Mouse (Mus musculus): ENCODE measurements at regions not wholly inside any gene's neighbourhood (a gene's known extent, or its start where the extent isn't known, plus 50 kb on each side); places are given as distances from the start of the nearest gene placed in this dataset.
A peak's percentile ranks its signal among the peaks of the same experiment; 100 is the strongest.

GRCm38 (mm10) chr3:65478215-65478614 is 50.0 kb upstream of the Tiparp start:
- no peak for DNase-seq (ENCODE audit: low spot score)

DNA sequence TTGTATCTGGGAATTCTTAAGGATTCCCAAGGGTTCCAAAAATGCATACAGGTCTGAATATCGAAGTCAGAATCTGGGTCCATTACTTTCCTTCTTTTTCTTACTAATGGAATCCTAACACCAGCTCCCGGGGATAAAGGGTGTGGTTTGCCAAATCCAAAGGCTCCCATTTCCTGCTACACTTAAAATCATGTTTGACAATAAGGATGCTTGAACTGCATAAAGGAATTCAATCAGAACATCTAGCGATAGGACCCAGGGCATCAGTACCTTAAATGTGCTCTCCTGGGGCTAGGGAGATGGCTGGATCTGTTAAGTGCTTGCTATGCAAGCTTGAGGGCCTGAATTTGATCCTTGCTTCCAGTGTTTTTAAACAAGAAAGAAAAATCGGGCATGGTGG is 51.1 kb upstream of the Tiparp start:
- no peak for DNase-seq (ENCODE audit: low spot score)

GRCm38 (mm10) chr3:65476091-65476953 is 51.9 kb upstream of the Tiparp start:
- no peak for DNase-seq (ENCODE audit: low spot score)

DNA sequence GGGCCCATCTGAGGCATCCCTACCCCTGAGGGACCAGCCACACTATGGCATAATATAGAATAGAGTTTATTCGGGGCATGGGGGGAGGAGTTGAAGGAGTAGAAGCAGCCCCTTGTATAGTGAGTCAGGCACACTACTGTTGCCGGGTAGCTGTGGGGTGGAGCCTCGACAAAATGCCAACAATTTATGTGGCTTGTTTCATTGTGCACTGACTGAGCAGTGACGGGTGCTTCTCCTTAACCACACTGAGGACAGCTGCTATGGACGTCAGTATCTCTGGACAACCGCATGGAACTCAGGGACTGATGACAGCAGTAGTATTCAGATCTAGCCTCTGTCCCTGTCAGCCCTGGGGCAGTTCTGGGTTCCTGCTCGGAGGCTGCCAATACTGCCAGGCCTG is 53.6 kb upstream of the Tiparp start:
- no peak for DNase-seq (ENCODE audit: low spot score)

GRCm38 (mm10) chr3:65471796-65472195 is 56.4 kb upstream of the Tiparp start:
- no peak for DNase-seq (ENCODE audit: low spot score)

DNA sequence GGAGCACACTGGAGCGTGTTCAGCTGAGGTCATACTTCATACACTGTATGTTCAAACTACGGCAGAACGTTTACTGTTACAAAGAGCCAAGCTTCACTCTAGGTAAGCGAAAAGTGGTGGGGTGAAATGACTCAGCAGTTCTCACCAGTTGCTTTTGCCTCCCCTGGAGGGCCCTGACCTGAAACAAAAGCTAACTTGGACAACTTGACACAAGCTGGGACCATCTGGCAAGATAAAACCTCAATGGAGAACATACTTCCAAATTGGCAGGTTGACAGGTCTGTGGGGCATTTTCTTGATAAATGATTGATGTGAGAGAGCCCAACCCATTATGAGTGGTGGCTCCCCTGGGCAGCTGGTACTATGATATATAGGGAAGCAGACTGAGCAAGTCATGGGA is 59.0 kb upstream of the Tiparp start:
- no peak for DNase-seq (ENCODE audit: low spot score)

DNA sequence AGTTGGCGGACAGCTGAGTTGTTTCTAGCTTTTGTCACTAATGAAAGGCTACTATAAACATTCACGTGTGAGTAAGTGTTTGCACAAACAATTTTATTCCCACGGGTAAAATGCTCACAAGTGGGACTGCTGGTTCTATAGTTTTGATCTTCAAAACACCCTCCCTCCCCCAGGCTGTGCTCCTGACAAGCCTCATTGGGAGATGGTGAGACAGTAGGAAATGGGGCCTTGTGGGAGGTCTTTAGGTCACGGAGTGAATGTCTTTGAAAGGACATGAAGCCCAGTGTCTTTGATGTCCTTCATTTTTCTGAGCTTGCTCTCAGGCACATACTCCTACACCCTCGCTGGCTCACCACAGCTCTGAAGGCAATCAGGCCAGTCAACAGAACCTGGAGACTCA is 63.4 kb upstream of the Tiparp start:
- DNase-seq (ENCODE audit: low spot score) = no peak

GRCm38 (mm10) chr3:65460936-65461335 is 67.3 kb upstream of the Tiparp start:
- no peak for DNase-seq (ENCODE audit: low spot score)

DNA sequence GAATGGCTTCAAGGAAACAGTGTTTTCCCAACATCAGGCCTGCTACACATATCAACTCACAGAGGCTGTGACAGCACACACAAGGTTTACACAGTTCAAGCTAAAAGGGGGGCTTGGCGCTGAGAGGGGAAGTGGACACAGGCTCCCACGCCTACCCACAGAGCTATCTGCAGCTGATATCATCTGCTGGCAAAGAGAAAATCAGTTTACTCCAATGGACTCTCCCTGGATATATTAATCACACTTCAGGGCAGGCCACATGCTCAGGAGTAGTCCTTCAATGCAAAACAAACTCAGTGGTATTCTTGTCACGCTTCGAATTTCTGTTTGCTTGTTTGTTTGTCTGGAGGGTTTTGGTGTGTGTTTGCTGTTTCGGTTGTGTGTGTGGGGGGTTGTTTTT is 67.3 kb upstream of the Ssr3 start:
- no peak for DNase-seq (ENCODE audit: low spot score)

DNA sequence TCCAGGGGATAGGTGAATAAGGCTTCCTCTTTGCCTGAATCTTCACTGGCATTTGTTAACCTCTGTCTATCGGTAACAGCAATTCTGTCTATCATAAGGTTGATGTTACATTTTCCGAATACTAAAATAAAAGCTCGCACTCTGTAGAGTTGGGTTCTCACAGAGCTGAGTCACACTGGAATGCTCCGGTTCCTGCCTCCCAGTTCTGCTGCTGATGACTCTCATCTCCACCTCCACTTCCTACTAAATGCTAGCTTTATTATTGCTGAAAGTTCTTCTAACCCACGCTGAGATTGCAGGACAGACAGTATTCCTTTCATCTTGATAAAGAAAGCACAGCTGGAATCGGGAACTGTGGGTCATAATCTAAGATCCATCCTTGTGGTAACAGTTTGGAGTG is 65.5 kb upstream of the Ssr3 start:
- no peak for DNase-seq (ENCODE audit: low spot score)

DNA sequence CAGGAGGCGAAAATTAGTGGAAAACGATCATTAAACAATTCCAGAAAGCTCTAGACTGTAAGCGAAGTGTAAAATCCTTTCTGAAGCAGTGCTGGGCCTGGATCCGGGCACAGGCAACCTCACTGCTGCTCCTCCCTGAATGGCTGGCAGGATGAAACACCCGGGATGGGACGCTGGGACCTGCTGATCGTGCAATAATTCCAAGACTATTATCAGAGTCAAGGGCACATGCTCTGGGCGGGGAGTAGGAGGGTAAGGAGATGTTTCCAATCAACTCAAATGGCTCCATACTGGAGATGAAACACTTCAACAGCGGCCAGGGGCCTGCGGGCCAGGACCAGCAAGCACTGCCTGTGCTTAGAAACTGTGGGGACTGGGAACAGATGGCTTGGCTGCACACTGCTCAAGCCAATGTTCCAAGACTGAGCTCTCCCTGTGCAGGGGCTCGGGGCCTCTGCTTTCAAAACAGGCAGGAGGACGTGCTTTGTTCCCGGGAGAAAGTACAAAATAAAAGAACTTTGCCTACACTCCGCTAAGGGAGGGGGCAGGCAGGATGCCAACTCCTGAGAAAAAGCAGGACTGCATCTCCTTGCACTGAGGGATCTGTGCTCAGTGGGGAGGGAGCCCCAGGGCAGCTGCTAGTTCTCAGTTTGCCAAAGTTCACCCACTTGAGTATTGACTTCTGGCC is 63.3 kb upstream of the Ssr3 start:
- DNase-seq (ENCODE audit: low spot score) = peak; percentile 19

- no peak for DNase-seq (ENCODE audit: low spot score)
These were observed 61.9 kb upstream of the Ssr3 start for GRCm38 (mm10) chr3:65454301-65454700.

GRCm38 (mm10) chr3:65449176-65449575 is 56.8 kb upstream of the Ssr3 start:
- DNase-seq (ENCODE audit: low spot score) = no peak

DNA sequence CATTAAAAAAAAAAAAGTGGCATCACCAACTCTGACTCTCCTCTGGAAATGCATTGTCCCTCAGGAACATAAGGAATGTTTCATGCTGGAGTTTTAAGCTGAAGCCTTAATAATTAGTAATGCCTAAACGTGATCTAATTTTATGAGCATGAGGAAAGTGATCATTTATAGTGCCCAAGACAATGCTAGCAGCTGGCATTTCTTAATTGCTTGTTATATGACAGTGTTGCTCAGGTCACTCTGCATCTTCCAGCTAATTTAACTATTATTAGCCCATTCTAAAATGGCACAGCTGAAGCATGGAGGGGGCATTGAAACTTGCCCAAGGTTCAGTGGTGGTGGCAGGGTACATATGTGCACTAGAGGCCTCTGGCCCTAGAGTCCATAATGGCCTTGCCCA is 51.3 kb upstream of the Ssr3 start:
- DNase-seq (ENCODE audit: low spot score) = no peak

GRCm38 (mm10) chr3:65442946-65443345 is 50.5 kb upstream of the Ssr3 start:
- no peak for DNase-seq (ENCODE audit: low spot score)

DNA sequence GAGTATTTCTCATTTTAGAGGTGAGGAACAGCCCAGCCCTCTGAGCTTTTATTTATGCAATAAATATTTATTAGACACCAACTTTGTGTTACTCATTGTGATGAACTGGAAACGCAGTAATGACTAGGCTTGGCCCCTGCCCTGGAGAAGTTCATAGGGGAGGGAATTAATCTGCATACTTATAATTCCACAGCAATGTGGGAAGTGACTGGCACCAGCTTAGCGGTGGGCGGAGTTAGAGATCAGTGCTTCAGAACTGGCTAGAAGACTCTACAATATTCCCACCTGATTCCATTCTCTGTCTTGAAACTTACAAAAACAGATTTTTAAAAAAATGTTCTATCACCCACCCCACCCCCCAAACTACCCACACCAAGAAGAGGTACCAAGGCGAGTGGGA is 49.8 kb upstream of the Ssr3 start:
- DNase-seq (ENCODE audit: low spot score) = no peak
